Mouse (Mus musculus) gastrocnemius, postnatal 4 days (tissue): Measurements from ENCODE around the gene Atp8b3. TPM values are rescaled to one million over a fixed set of nuclear protein-coding genes. Genes with fewer than 3 reads are reported as not detected.

Experiments
- DNase-seq, 2 experiments: peaks; one replicate each; pipeline ENCODE4 v3.0.0; 2021 to 2022; ENCODE audit warnings: low spot score in 2 of 2, mixed read lengths in 2 of 2
- total RNA-seq, 2 experiments: library from RNA; stranded (reverse); gene quantifications; 2 replicates each; pipeline ENCODE4 v1.2.3; 2021

The Atp8b3 gene
- total RNA-seq, 2 experiments from 2014 or later, result 0.05 TPM

- DNase-seq, result no peak
These were observed 12.8 kb downstream of the Atp8b3 start for GRCm38 (mm10) chr10:80526172-80526571.

DNA sequence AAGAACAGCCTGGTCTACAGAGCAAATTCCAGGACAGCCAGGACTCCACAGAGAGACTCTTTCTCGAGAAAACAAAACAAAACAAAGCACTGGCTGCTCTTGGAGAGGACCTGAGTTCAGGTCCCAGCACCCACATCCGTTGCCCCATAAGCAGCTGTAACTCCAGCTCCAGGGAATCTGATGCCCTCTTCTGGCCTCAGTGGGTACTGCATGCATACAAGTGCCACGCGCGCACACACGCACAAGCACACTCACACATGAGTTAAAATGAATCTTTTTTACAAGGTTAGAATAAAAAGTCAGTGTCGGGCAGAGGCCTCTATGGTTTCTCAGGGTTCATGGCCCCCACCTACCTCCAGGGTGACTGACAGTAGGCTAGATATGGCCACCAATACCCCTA, 15.6 kb downstream of the Atp8b3 start:
- DNase-seq, result no peak

- no peak for DNase-seq
These were observed 19.6 kb downstream of the Atp8b3 start for GRCm38 (mm10) chr10:80519287-80519686.

DNA sequence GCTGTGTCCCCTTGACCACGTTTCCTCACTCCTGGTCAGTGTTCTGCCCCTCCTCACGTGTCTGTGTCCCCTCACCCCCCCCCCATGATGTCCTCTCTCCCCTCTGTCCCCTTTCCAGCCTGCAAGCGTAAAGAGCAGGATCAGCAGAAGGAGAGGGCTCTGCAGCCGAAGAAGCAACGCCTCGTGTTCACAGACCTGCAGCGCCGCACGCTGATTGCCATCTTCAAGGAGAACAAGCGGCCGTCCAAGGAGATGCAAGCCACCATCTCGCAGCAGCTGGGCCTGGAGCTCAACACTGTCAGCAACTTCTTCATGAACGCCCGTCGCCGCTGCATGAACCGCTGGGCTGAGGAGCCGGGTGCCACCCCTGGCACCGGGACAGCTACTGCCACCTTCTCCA, 25.2 kb downstream of the Atp8b3 start:
- no peak for DNase-seq

- DNase-seq, result no peak
These were observed 28.7 kb downstream of the Atp8b3 start for GRCm38 (mm10) chr10:80510273-80510660.

DNA sequence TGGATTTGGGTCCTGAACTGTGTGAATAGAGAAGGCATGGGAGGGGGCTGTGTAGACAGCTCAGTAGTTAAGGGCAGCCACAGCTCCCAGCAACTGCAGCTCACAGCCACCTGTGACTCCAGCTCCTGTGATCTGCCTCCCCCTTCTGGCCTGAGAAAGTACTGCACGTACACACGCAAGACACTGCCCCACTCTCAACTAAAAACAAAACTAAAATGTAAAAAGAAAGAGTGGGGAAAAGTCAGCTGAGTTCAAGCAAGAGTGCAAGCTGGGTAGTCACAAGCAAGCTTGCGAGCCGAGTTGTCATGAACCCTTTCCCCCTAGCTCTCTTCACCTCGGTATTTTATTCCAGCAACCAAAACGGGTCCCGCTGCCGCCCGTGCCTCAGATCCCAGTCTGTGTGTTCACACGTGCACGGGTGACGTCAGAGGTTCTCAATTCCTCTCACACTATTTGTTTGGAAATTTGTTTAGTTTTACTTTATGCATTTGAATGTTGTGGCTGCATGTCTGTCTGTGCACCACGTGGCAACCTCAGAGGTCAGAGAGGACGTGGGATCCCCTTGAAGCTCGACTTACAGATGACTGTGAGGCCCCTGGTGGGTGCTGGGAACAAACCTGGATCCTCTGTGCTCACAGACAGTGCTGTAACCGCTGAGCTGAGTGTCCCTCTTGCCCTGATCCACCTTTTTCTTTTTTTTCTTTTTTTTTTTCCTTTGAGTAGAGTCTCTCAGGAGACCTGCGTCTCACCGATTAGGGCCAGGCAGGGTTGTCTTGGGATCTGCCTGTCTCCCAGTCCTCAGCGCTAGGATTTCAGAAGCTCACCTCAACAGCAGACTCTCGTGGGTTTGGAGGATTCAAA, 29.3 kb downstream of the Atp8b3 start:
- peak; percentile 63 to 80 for DNase-seq

- peak in 1 of 2 experiments; percentile 60 for DNase-seq
These were observed 32.7 kb downstream of the Atp8b3 start for GRCm38 (mm10) chr10:80506222-80506621.

DNA sequence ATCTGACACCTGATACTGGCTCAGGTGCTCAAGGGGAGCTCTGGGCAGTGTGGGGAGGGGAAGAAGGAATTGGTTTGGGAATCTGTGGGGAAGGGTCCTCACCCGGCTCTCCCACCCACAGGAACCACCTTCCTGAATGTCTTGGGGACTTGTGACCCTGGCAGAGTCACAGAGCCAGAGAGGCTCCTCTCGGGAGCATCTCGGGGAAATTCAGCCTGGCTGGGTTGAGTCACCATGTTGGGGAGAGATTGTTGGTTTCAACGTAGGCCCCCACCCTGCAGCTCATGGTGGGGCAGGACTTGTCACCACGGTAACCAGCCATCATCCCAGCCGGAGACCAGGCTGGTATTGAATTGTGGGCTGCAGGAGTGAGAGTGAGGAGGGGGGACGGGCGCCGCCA, 34.2 kb downstream of the Atp8b3 start:
- no peak for DNase-seq

DNA sequence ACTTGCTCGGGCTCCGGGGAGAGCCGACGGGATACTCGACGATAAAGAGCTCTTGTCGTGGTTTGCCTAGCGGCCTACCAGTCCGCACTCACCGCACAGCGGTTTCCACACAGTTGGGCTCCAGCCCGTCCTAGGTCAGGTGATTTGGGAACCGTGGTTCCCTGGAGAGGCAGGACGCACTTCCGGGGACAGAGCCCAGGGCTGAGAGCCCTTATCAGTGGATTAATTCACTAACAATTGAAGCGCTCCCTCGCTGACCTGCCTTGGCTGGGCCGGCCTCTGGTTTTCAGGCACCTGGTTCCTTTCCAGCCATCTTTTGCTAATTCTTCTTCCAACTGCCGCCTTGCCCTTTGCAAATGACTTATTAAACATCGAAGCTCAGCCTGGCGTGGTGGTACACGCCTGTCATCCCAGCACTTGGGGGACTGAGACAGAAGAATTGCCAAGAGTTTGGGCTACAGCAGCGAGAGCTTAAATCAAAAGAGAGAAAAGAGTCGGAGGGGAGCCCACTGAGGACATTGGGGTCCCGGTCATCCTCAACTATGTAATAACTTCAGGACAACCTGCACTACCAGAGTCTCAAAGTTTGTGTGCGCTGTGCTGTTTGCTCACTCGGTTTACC, 35.2 kb downstream of the Atp8b3 start:
- no peak for DNase-seq

GRCm38 (mm10) chr10:80502819-80503314, 36.1 kb downstream of the Atp8b3 start:
- DNase-seq, result no peak

DNA sequence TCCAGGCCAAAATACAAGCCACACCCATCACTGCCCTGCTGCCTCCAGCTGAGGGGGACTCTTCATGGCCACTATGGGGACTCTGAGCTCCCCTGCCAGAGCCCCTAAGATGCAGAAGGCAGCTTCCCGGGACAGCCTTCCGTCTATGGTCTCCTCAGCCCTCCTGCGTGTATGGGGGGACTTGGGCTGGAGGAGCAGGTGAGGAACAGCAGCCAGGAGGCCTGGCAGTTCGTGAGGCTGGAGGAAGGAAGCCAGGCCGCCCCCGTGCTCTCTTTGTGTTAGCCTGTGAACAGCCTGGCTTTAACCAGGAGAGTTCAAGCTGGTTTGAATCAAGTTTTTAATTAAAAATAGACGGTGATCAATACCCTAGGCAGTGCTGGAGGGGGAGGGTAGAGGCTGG, 36.6 kb downstream of the Atp8b3 start:
- no peak for DNase-seq

GRCm38 (mm10) chr10:80496421-80496820, 42.5 kb downstream of the Atp8b3 start:
- no peak for DNase-seq

GRCm38 (mm10) chr10:80495901-80496300, 43.0 kb downstream of the Atp8b3 start:
- no peak for DNase-seq

- DNase-seq, result peak in 1 of 2 experiments; percentile 31
These were observed 44.2 kb downstream of the Atp8b3 start, which contains the start of gene Onecut3 for GRCm38 (mm10) chr10:80494732-80495131. Onecut3 (plus strand) TSS chr10:80494835.

GRCm38 (mm10) chr10:80490051-80490450, 48.9 kb downstream of the Atp8b3 start:
- peak in 1 of 2 experiments; percentile 50 for DNase-seq

GRCm38 (mm10) chr10:80486862-80487379, 52.0 kb downstream of the Atp8b3 start:
- DNase-seq, result no peak

DNA sequence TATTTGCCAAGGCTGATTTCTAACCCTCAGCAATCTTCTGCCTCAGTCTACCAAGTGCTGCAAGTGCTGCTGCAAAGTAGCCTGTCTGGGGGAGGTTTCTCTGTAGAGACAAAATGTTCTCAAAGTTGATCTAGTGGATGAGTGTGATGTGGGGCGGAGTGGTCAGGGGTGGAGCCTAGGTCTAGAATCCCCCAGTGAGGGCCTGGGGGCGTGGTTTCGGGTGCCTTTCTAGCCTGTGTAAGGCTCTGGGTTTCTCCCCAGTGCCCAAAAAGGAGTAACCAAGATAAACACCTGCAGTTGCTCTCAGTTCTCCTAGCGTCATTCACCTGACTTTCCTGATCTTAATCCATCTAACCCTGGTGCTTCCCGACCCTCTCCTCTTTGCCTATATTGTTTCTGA, 57.9 kb downstream of the Atp8b3 start:
- no peak for DNase-seq

DNA sequence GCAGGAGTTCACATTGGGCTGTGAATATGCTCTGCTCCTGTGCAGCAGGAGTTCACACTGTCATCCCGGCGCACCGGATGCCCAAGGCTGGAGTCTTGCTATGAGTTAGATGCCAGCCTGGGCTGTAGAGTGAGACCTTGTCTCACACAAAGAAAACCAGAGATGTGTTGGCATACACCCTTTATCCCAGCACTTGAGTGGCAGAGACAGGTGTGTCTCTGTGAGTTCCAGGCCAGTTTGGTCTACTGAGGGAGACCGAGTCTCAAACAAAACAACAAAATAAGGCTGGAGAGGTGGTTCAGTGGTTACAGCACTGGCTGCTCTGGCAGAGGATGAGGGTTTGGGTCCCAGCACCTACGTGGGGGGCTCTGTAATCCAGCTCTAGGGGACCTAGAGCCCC, 60.4 kb downstream of the Atp8b3 start:
- DNase-seq, result no peak

GRCm38 (mm10) chr10:80475290-80475959, 63.5 kb downstream of the Atp8b3 start:
- DNase-seq, result peak; percentile 86 to 92
